Mouse (Mus musculus): Measurements from ENCODE around the gene Caln1. TPM values are rescaled to one million over a fixed set of nuclear protein-coding genes. Genes with fewer than 3 reads are reported as not detected.

Gene Caln1
- polyA plus RNA-seq, 1 experiment: not detected

DNA sequence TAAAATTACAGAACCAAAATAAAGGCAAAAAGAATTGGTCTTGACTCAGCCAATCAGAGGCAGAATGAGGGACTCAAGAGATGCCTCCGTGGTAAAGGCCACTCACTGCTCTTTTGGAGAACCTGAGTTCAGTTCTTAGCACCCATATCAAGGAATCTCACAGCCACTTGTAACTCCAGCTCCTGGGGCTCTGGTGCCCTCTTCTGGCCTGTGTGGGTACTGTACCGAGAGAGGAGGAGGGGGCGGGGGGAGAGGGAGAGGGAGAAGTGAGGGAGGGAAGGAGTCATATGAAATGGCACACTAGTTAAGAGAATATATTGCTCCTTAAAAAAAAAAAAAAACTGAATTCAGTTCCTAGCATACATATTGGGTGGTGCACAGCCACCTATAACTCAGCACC is 442.7 kb downstream of the Caln1 start:
- TF ChIP-seq GATA1 (IDR thresholded peaks at IDR 0.05; ENCODE audit: borderline replicate concordance, low read length) (no peak), FLI1 (IDR thresholded peaks at IDR 0.05; ENCODE audit: low read length) (no peak)
- Histone ChIP-seq H3K9me3 (peaks cover 62% of the 10 kb centered on the region), H3K27me3 (replicated peaks) (no peaks in the 10 kb centered on the region), H3K4me1 (no peaks in the 10 kb centered on the region), H3K36me3 (replicated peaks; ENCODE audit: low read length) (no peaks in the 10 kb centered on the region), H3K4me3 (replicated peaks) (no peak overlapping the region)

DNA sequence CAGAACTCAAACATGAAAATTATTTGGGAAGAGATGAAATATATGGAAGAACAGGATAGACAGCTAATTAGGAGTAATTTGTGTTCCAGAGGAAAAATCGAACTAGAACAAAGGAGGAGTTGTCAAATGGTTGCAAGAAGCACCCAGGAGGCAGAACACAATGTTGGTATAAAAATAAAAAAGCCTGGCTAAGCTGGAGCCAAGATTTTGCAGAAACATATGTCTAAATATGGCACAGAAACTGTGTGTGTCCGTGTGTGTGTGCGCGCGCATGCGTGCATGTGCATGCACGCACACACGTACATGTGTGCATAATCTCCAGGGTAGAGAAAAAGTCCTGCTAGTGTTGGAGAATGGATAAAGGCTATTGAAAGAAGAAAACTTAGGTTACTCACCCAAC is 443.3 kb downstream of the Caln1 start:
- H3K9me3 ChIP-seq: peaks cover 60% of the 10 kb centered on the region
- H3K27me3 ChIP-seq (replicated peaks): no peaks in the 10 kb centered on the region
- H3K36me3 ChIP-seq (replicated peaks; ENCODE audit: low read length): no peaks in the 10 kb centered on the region
- no peak overlapping the region for H3K4me3 ChIP-seq (replicated peaks)
- TF ChIP-seq FLI1 (IDR thresholded peaks at IDR 0.05; ENCODE audit: low read length) (no peak), GATA1 (IDR thresholded peaks at IDR 0.05; ENCODE audit: borderline replicate concordance, low read length) (no peak)
- no peaks in the 10 kb centered on the region for H3K4me1 ChIP-seq

DNA sequence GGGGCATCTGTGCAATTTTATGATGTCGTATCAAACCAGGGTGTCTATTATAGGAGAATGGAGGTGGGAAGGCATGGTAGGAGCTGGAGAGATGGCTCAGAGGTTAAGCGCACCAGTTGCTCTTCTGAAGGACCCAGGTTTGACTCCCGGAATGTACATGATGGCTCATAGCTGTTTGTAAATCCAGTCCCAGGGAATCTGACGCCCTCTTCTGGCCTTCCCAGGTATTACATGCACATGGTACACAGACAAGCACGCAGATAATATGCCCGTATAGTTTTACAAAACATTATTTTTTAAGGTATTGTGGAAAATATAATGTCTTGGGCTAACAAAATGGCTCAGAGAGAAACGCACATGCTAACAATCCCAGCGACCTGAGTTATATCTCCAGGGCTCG is 443.8 kb downstream of the Caln1 start:
- H3K27me3 ChIP-seq (replicated peaks): no peaks in the 10 kb centered on the region

DNA sequence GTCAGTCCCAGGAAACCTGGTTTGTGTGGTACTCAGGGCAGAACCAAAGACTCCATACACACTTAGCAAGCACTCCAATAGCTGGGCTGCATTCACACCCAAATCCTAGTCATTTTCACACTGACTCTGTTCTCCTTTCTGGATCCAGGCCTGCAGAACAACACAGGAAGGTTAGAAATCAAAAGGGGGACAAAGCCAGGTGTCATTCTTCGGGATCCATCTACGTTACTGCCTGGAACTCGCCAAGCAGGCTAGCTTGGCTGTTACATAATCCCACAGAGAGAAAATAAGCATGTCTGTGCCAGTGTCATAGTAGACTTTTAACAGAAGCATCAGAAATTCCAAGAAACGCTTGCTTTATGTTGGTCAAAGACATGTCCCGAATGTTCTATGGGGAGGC is 446.1 kb downstream of the Caln1 start:
- Histone ChIP-seq H3K27me3 (replicated peaks) (no peaks in the 10 kb centered on the region), H3K4me1 (no peaks in the 10 kb centered on the region), H3K4me3 (replicated peaks) (no peak overlapping the region), H3K36me3 (replicated peaks; ENCODE audit: low read length) (no peaks in the 10 kb centered on the region), H3K9me3 (peaks cover 42% of the 10 kb centered on the region)
- TF ChIP-seq FLI1 (IDR thresholded peaks at IDR 0.05; ENCODE audit: low read length): no peak
- TF ChIP-seq GATA1 (IDR thresholded peaks at IDR 0.05; ENCODE audit: borderline replicate concordance, low read length): no peak

More for the DNA sequence above, 443.8 kb downstream of the Caln1 start:
- no peak for TF ChIP-seq FLI1 (IDR thresholded peaks at IDR 0.05; ENCODE audit: low read length)
- no peak for TF ChIP-seq GATA1 (IDR thresholded peaks at IDR 0.05; ENCODE audit: borderline replicate concordance, low read length)
- Histone ChIP-seq H3K4me3 (replicated peaks) (no peak overlapping the region), H3K4me1 (no peaks in the 10 kb centered on the region), H3K36me3 (replicated peaks; ENCODE audit: low read length) (no peaks in the 10 kb centered on the region), H3K9me3 (peaks cover 60% of the 10 kb centered on the region)

DNA sequence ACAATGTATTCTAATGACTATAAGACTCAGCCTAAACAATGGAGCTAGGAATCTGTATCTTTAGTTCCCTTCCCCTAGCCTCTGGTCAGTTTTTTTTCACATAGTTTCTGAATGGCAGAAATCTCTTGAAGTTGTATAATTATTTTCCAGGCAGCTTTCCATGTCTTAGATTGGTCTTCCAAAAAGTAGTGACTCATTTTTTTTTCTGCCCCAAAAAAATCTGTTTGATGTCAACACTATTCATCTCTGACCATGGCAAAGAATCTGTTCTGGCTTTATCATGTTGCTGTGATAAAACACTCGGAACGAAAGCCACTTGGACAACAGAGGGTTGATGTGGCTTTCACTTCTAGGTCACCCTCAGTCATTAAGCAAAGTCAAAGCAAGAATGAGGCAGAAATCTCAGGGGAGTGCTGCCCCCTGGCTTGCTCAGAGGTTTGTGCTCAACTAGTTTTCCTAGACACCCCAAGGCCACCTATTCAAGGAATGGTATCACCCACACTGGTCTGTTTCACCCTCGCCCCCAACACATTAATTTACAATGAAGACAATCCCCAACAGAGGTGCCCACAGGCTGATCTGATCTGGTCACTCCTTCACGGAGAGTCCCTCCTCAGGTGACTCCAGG is 450.9 kb downstream of the Caln1 start:
- Histone ChIP-seq H3K9me3 (peaks cover 49% of the 10 kb centered on the region), H3K27me3 (replicated peaks) (no peaks in the 10 kb centered on the region), H3K36me3 (replicated peaks; ENCODE audit: low read length) (no peaks in the 10 kb centered on the region), H3K4me1 (no peaks in the 10 kb centered on the region), H3K4me3 (replicated peaks) (no peak overlapping the region)
- TF ChIP-seq FLI1 (IDR thresholded peaks at IDR 0.05; ENCODE audit: low read length): no peak
- TF ChIP-seq GATA1 (IDR thresholded peaks at IDR 0.05; ENCODE audit: borderline replicate concordance, low read length): no peak

DNA sequence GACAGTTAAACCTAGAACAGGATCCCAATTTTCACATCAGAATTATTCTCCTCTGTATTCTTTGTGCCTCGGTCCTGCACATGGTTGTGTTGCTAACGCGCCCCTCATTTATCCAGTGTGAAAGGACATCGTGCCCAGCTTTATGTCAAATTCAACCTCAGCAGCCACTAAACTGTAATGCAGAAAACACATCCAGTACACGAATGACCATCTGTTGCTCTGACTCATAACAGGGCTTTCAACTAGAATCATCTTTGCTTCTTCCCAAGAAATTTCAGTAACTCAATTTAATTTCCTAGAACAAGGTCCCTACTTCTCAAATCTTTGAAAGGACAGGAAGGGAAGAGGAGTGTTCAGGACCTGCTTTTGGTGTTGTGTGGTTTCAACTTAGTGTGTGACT is 451.4 kb downstream of the Caln1 start:
- H3K4me1 ChIP-seq: no peaks in the 10 kb centered on the region
- H3K27me3 ChIP-seq (replicated peaks): no peaks in the 10 kb centered on the region
- TF ChIP-seq GATA1 (IDR thresholded peaks at IDR 0.05; ENCODE audit: borderline replicate concordance, low read length) (no peak), FLI1 (IDR thresholded peaks at IDR 0.05; ENCODE audit: low read length) (no peak)
- peaks cover 48% of the 10 kb centered on the region for H3K9me3 ChIP-seq
- no peak overlapping the region for H3K4me3 ChIP-seq (replicated peaks)
- no peaks in the 10 kb centered on the region for H3K36me3 ChIP-seq (replicated peaks; ENCODE audit: low read length)

GRCm38 (mm10) chr5:130825797-130826196 is 456.5 kb downstream of the Caln1 start:
- TF ChIP-seq GATA1 (IDR thresholded peaks at IDR 0.05; ENCODE audit: borderline replicate concordance, low read length): no peak
- no peak for TF ChIP-seq FLI1 (IDR thresholded peaks at IDR 0.05; ENCODE audit: low read length)
- Histone ChIP-seq H3K9me3 (peaks cover 65% of the 10 kb centered on the region), H3K4me3 (replicated peaks) (no peak overlapping the region), H3K36me3 (replicated peaks; ENCODE audit: low read length) (no peaks in the 10 kb centered on the region), H3K27me3 (replicated peaks) (no peaks in the 10 kb centered on the region), H3K4me1 (no peaks in the 10 kb centered on the region)

GRCm38 (mm10) chr5:130848562-130848961 is 479.3 kb downstream of the Caln1 start:
- Histone ChIP-seq H3K36me3 (replicated peaks; ENCODE audit: low read length) (no peaks in the 10 kb centered on the region), H3K9me3 (peaks cover 23% of the 10 kb centered on the region), H3K27me3 (replicated peaks) (no peaks in the 10 kb centered on the region), H3K4me1 (no peaks in the 10 kb centered on the region), H3K4me3 (replicated peaks) (peak overlapping the region; percentile 57)
- no peak for TF ChIP-seq FLI1 (IDR thresholded peaks at IDR 0.05; ENCODE audit: low read length)
- TF ChIP-seq GATA1 (IDR thresholded peaks at IDR 0.05; ENCODE audit: borderline replicate concordance, low read length): no peak

GRCm38 (mm10) chr5:130849610-130850009 is 480.4 kb downstream of the Caln1 start:
- H3K4me1 ChIP-seq: no peaks in the 10 kb centered on the region
- H3K36me3 ChIP-seq (replicated peaks; ENCODE audit: low read length): no peaks in the 10 kb centered on the region
- peaks cover 23% of the 10 kb centered on the region for H3K9me3 ChIP-seq
- no peak for TF ChIP-seq GATA1 (IDR thresholded peaks at IDR 0.05; ENCODE audit: borderline replicate concordance, low read length)
- no peak for TF ChIP-seq FLI1 (IDR thresholded peaks at IDR 0.05; ENCODE audit: low read length)
- no peak overlapping the region for H3K4me3 ChIP-seq (replicated peaks)
- H3K27me3 ChIP-seq (replicated peaks): no peaks in the 10 kb centered on the region

- TF ChIP-seq GATA1 (IDR thresholded peaks at IDR 0.05; ENCODE audit: borderline replicate concordance, low read length) (no peak), FLI1 (IDR thresholded peaks at IDR 0.05; ENCODE audit: low read length) (no peak)
- peaks cover 17% of the 10 kb centered on the region for H3K9me3 ChIP-seq
- no peaks in the 10 kb centered on the region for H3K36me3 ChIP-seq (replicated peaks; ENCODE audit: low read length)
- H3K4me3 ChIP-seq (replicated peaks): no peak overlapping the region
- no peaks in the 10 kb centered on the region for H3K27me3 ChIP-seq (replicated peaks)
- H3K4me1 ChIP-seq: no peaks in the 10 kb centered on the region
Measured at GRCm38 (mm10) chr5:130852182-130852581, 482.9 kb downstream of the Caln1 start.

Data from megakaryocyte, embryonic 14.5 days (primary cell).